Mouse (Mus musculus): ENCODE measurements at regions not wholly inside any gene's neighbourhood (a gene's known extent, or its start where the extent isn't known, plus 50 kb on each side); places are given as distances from the start of the nearest gene placed in this dataset.

DNA sequence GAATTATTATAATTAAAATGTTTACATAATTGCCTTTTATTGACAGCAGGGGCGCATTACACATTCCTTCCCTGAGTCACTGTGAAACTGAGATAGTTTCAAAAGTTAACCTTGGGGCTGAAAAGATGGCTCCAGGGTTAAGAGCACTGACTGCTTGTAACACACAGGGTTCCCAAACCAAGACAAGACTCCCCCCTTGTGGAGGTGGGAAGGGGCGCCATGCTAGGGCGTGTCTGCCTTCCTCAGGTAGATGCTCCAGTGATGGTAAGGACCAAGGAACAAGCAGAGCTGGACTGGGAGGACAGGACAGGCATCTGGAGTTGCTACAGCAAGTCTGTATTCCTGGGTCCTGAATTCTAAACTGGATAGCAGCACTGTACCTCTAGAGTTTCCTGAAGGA is 351.9 kb downstream of the Tbc1d22a start:
- DNase-seq = no peak

DNA sequence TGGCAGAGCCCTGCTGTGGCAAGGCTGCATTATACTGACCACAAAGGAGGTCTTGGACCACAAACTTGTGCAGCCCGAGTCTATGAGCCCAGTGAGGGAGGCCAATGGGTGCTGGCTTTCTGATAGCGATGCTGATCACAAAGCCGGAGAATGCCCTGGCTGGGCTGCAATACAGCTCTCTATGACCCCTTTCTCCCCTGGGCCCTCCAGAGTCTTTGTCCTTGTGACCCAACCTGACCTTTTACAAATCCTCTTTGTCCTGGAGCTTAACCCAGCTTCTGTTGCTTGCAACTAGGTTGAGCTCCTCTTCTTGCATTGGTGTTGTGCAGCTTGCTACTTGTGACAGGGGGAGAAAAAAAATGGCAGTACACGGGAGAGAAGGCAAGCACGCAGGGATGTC is 360.1 kb downstream of the Tbc1d22a start:
- DNase-seq = no peak

DNA sequence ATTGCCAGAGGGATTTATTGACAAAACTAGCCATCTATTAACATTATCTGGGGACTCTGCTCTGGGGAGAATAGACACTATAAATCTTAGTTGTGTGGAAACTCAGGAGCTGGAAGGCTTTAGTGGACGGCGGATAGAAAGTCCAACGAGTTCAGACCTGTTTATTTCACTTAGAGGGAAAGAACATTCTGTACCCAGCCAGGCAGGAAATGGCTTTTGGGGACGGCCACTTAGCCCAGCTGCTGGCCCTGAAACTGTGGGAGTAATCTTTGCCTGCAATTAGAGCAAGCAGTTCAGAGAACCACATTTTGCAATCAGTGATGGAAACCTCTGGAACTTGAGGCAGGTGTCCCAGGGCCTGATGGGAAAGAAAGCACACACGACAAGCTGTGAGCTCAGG is 362.4 kb downstream of the Tbc1d22a start:
- no peak for DNase-seq

DNA sequence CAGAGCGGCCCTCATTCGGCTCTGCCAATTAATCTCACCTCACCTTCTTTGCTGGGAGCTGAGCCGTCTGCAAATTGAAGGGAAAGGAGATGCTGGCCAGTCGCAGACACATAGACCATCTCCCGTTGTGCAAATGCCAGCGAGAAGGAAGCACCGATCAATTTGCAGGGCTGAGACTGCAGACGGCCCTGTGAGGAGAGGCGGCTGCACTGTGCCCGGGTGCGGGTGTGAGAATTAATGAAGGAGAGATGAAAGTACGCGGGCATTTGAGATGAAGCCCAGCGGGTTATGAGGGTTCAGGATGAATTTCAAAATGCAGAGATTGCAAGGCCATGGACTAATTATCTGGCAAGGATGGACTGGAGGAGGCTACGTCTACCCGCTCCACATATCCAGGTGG is 364.4 kb downstream of the Tbc1d22a start:
- no peak for DNase-seq

DNA sequence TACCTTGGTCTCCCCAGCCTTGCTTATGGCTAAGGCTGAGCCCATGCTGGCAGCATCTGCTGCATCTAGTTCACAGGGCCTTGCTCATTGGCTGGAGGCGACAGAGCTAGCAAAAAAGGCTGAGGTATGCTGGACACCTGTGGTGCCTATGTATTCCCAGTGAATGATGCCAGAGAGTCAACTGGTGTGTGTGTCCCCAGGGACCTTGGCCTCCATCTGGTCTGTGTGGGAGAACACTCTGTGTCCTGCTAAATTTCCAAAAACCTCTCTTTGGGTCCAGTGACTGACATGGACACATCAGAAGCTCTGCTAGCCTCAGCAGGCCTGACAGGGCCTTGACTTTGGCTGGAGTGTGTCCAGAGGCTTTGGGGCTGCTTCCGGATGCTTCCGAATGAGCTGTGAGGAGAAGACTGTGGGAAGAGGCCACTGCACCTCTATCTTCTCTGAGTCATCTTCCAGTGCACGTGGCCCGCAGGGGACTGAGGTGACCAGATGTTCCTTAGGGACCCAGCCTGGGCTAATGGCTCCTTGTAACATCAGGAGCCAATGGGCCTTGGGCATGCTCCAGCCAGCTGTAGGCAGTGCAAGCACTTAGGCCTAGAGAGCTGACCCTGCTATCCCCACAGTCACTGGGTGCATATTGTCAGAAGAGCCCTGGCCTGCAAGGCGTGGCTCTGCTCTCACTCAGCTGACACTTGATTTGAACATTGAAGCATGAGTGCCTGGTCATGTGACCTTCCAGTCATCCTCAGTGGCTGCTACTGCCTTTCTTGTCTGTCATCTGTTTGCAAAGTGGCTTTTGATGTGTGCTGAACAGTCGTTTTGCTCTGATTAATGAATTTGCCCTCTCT is 368.2 kb downstream of the Tbc1d22a start:
- DNase-seq = peak; percentile 24

DNA sequence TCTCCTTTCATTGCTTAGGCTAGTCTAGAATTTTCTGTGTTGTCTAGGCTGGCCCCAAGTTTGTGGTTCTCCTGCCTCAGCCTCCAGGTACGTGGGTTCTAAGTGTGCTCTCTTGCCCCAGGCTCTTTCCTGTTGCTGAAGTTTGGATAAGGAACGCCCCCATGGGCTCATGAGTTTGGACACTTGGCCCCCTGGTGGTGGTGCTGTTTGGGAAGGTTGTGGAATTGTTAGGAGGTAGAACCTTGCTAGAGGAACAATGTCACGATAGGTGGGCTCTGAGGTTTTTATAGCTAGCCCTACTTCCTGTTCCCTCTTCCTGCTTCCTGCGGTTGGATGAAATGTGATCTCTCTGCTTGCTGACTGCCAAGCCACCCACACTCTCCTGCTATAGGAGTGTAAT is 371.5 kb downstream of the Tbc1d22a start:
- DNase-seq = no peak

DNA sequence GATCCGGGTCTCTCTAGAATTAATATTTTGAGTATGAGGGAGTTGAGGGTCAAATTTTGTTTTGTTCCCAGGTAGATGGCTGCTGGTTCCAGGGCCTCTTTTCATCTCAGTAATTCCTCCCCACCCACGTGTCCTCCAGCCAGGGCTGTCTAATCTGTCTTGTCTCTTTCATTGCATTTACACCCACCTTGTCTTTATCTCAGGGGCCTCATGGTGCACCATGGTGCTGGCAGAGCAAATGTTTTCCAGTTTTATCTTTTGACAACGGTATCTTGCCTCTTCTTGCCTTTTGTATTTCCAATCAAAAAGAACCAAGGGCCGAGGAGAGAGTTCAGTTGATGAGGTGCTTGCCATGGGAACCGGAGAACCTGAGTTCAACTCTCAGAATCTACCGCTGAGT is 372.9 kb downstream of the Tbc1d22a start:
- DNase-seq = no peak

DNA sequence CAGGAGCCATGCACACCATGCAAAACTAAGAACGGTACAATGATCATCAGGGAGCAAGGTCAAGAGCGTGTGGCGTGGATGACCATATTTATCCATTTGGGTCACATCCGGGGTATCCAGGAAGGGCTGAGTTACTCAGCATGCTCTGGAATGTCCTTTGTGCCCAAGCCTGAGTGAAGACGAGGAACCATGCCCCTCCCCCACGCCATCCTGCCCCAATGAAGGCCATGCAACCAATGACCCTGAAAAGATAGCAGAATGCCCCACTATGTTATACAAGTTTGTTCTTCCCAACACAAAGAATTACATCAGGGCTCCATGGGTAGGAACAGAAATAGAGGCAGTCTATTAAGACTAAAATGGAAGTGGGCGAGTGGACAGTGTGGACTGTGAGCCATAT is 375.8 kb downstream of the Tbc1d22a start:
- DNase-seq = no peak

DNA sequence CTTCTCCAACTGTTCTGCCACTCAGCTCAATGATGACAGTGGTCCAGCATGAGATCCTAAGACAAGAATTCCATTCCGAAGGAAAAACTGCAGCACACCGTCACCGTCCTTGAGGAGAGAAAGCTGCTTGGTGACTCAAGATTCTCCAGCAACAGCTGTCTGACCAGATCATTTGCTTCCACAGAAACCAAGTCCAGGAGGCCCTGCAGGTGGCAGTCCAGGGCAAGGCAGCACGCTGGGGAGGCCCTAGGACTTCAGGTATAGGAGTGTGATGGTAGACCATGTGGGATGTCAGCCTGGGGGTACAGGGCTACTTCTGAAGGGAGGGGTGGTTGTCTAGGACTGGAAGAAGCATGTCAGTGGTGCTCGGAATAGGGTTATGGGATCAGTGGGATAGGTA is 376.6 kb downstream of the Tbc1d22a start:
- no peak for DNase-seq

DNA sequence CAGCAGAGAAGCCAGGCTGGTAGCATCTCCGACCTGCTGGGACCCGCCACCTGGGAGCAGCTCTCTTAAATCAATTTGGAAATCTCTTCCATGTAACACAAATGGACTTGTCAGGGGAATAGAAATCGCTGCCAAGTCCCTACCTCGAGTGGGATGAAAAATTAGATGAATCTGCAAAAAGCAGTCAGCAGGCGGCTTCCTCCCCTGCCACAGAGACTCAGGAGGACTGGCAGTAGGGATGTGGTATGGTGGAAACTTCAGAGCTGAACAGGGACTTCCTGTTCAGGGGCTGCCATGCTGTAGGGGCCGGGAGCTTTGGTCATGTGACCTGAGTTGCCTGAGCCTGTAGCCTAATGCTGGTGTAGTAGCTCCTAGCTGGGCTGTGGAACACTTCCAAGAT is 379.1 kb downstream of the Tbc1d22a start:
- peak; percentile 17 for DNase-seq

DNA sequence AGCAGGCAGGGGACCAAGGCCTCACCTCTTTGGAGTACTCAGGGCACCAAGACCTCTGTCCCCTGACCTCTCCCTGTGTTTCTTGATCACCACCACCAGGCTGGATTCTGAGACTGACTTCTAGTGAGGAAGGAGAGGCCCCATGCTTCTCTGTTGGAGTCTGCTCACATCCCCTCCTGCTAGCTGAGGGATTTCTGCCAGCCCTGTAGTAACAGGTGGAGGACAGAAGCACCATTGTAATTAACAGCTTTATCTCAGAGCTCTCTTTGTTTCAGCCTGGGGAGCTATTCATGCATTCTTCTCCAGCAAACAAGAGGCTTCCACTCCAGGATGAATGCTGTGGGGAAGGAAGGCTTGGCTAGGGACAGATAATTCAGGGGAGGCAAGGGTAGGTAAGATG is 392.2 kb downstream of the Tbc1d22a start:
- no peak for DNase-seq

DNA sequence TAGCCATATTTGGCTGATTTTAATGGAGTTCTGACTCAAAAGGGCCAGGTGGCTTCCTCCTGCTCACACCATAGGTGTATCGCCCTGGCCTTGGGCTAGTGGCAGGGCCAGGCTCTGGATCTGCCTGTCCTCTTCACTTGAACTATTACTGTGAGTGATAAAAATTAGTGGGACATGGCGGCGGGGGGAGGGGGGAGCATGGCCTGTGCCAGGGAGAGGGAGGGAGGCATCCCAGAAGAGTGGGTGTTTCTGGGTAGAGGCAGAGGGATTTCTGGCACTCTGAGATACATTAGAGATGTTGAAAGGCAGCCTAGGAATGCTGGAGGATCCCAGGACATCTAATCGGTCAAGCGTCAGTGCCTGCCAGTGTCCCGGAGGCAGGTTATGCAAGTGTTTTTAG is 395.4 kb downstream of the Tbc1d22a start:
- DNase-seq = no peak

DNA sequence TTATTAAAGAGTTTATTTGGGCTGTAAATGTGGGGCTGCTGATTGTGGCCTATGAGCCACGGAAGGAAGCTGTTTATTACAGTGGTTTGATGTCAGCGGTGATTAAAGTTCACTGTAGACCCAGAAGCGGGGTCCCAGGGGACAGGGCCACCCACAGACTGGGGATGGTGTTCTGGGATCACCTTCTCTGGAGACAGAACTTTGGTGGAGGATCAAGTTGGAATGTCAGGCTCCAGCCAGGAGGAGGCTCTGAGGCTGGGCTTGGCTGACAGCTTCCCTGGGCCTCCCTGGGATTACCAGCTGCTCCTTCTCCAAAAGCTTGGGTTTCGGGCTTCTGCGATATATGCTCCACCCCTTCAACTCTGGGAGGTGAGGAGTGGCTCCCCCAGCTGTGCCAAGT is 417.1 kb downstream of the Tbc1d22a start:
- DNase-seq = no peak

DNA sequence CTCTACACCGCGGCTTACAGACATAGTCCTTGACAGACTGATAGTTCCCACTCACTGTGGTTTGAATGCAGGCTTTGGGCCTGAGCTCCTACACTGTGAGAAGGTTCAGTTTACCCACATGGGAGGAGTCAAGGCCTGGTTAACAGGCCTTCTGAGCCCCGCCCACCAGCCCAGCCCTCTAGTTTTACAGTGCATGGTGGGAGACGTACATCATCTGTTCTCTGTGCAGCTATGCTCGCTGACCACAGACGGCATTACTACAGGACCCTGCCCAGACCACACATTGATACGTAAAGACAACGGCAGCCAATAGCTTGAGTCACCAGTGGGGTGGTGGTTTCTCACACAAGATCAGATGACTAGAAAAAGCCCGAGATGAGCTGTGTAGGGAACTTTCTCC is 431.0 kb downstream of the Tbc1d22a start:
- no peak for DNase-seq

DNA sequence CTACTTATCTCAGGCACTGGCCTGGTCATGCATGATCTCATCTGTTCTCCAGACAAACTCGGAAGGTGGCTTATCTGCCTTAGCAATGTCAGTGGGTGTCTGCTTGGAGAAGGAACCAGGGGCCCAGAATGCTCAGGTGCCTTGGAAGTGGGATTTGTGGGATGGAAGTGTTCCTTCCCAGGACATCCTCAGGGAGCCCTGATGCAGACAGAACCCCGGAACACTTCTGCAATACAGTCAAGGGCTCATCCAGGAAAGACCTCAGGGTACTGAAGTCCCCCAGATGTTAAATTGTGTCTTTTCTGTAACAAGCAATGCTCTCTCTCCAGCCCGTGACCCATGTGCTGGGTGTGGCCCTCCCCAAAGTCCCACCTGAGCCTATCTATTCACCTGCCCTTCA is 433.9 kb downstream of the Tbc1d22a start:
- DNase-seq = no peak

DNA sequence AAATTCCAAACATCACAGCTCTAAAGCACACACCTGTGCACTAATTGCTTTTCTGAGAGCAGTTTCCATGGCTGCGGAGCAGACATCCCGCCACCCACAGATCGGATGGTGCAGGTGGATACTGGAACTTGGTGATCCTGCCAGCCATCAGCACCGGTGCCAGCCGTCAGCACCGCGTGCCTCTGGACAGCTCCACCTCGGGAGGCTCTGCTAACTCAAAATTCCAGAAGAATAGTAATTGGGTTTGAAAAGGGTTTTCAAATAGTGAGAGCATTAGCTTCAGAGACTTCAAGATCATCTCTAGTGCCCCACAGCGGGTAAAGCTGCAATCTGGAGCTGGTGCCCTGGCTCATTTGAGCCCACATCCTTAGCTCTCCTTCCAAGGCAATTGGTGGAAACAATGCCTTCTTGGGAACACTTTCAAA is 458.8 kb downstream of the Tbc1d22a start:
- DNase-seq = no peak

DNA sequence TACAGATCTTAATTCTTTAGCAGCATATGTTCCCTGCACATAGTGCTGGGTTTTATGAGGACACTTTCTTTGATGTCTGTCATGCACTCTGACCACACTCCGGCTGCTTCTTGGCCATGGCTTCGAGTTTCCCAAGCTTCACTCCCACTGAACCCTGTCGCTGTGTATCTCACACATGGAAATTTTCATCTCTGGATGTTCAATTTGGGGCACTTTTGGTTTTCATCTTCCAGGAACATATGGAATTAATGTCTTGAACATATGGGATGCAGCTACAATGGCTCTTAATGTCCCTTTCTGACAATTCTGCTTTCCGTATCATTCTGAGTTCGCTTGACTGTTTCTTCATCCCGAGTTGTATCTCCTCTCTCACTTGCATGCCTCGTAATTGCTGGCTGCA is 462.8 kb downstream of the Tbc1d22a start:
- no peak for DNase-seq

DNA sequence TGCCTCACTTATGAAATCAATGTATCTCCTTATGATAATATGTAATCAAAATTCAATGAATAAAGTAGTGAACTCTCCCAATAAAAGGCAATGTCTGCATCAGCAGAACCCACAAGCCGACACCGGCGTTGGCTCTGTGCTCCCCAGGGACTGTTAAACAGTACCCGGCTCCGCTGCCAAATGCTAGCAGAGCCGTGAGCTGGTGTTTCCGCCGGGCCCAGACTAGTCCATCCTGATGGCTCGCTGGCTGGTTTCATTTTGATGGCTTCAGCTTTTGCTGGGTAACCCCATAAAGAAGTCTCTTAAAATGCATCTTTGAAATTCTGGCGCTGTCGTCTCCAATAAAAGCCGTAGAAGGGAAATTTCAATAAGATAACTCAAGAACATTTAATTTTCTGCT is 468.8 kb downstream of the Tbc1d22a start:
- no peak for DNase-seq

DNA sequence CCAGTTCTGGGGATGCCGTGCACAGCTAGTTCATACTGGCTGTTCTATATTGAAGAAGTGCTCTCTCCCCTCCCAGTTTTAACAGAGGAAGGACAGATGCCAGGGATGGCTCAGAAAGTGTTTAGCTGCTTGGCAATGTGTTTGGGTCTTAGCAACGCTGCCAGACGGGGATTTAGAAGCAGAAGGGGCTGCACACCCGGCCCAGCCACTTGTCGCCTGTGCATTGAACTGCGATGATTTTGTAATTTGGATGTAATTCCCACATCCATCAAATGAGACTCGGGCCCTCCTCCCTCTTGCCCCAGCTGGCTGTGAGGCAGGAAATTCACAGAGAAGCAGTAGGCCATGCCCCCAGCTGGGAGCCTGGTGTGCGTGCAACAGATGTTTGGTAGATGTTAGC is 475.4 kb downstream of the Tbc1d22a start:
- no peak for DNase-seq

DNA sequence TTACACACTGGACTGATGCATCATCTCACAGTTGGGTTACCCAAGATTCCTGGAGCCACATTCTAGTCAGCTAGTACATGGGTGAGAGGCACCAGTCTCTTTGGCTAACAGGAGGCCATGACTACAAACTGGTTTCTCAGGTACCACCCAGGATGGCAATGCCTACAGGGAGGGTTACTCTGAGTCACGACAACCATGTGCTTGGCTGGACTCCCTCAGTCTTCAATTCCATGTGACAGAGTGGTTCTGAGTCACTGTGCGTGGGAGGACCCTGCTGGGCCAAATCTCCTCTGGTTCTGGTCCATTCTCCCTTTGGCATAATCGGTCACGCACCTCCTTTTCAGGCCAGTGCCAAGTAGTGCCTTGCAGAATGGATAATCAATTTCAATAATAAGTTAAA is 482.5 kb downstream of the Tbc1d22a start:
- no peak for DNase-seq

DNA sequence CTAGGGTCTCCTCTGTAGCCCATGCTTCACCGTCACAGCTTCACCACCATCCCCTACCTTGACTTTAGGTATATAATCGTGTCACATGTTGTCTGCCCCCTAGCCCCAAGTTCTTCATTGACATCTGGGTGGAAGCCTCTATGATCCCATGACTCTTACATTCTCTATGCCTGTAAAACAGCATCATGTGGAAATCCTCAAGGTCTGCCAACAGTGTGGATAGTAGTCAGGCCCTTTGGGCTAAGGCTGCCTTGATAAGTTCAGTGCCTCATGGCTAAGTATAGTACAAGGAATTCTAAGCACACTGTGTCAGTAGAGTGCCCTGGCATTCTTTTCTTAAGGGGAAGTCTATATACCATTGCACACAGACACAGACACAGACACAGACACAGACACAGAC is 496.2 kb downstream of the Tbc1d22a start:
- DNase-seq = no peak

DNA sequence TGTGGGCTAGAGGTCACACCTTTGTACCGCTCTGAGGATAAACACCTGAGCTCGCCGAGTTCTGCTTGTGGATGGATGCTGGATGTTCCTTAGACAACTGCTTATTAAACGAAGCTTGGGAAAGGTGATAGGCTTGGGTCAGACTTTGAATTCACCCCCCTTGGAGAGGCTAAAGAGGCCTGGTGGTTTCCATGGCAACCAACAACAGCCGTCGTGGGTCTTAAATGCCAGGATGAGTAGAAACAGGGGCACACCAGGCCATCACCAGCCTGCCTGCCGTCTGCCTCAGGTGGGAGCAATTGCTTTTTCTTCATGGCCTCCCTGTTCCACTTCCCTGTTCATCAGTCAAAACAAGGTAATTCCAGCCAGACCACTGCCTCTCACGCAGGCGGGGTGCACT is 504.1 kb downstream of the Tbc1d22a start:
- DNase-seq = no peak

DNA sequence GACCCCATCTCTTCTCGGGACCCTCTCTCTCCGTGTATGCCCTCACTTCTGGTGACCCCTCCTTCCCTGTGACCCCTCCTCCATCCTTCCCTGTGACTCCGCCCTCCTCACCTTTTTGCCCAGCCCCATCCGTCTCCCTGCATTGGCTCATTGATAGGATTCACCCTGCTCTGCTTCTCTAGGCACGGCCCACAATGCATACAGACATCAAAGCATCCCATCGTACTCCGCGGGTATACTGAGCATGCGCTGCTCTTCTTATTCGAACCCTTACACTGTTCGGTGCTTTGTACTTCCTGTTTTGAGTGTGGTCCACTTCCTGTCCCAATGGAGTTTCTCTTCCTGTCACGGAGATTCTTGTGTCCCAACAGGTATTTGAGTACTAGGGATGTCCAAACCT is 504.8 kb downstream of the Tbc1d22a start:
- DNase-seq = no peak

DNA sequence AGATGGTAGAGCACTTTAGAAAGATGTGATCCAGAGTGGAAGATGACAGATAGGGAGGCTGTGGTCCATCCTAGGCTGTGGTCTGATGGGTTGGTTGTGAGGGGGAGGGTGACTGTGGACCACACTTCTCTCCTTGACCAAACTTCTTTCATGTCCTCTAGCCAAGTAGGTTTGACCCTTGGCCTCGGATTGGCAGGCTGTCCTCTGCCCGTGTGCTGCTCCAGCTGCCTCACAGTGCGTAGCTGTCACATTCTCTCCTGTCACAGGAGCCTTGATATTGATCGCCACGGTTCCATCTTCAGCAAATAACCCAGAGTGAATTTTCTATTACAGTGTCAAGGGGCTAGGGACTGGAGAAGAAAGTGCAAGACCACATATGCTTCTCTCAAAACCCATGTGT is 506.9 kb downstream of the Tbc1d22a start:
- DNase-seq = no peak

DNA sequence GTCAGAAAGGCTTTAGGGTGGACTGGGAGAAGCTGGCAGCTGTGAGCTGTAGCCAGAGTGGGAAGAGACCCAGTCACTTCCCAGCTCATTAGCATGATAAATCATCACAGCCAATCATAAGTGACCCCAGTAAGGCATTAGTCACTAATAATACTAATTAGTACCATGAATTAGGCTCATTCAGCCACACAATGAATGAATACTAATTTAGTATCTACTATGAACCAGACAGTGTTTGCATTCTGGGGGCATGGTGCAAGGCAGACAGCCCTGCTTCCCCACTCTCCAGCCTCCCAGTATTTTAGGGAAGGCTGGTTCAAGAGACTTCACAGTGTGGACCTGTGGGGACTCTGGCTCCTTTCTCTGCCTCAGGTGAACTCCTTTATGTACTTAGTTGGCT is 523.7 kb downstream of the Tbc1d22a start:
- DNase-seq = no peak
